Mouse (Mus musculus) stomach, embryonic 14.5 days (tissue): ENCODE measurements around the gene Ifitm6. TPM values are rescaled to one million over a fixed set of nuclear protein-coding genes. Genes with fewer than 3 reads are reported as not detected.

Source experiments
- ATAC-seq: fragments of 200-750 bp; cut with Nextera tagmentation; 2 replicates; pipeline ENCODE4 v1.8.0; 2017; ENCODE audit warnings: low read depth, moderate TSS enrichment; ENCODE audit not compliant: insufficient number of reproducible peaks, insufficient read depth, low FRiP score
- H3K27ac ChIP-seq: fragments of 300-500 bp; sonication (generic); 2 replicates; pipeline ENCODE4 v1.5.1; 2014; ENCODE audit warnings: mild to moderate bottlenecking, low read length, moderate library complexity, mixed read lengths
- H3K27me3 ChIP-seq: fragments of 300-500 bp; sonication (generic); 2 replicates; pipeline ENCODE4 v1.6.1; 2014; ENCODE audit warnings: low read length, control low read depth, mixed read lengths; ENCODE audit not compliant: control insufficient read depth, insufficient read depth
- H3K36me3 ChIP-seq: fragments of 300-500 bp; sonication (generic); 2 replicates; pipeline ENCODE4 v1.6.1; 2014; ENCODE audit warnings: mild to moderate bottlenecking, control low read depth, low read length, moderate library complexity, mixed read lengths; ENCODE audit not compliant: control insufficient read depth, insufficient read depth
- H3K4me1 ChIP-seq: fragments of 300-500 bp; sonication (generic); 2 replicates; pipeline ENCODE4 v1.6.1; 2014; ENCODE audit warnings: low read length, control low read depth, mixed read lengths; ENCODE audit not compliant: control insufficient read depth, insufficient read depth
- H3K4me2 ChIP-seq: fragments of 300-500 bp; sonication (generic); replicated peaks from 2 replicates; pipeline ENCODE4 v1.6.1; 2014; ENCODE audit warnings: low read depth, low read length, control low read depth
- H3K4me3 ChIP-seq: fragments of 300-500 bp; sonication (generic); 2 replicates; pipeline ENCODE4 v1.5.1; 2014; ENCODE audit warnings: low read depth, low read length, control low read depth
- H3K9ac ChIP-seq: fragments of 300-500 bp; sonication (generic); replicated peaks from 2 replicates; pipeline ENCODE4 v1.6.1; 2014; ENCODE audit warnings: low read depth, mild to moderate bottlenecking, control low read depth, low read length, moderate library complexity, mixed read lengths
- H3K9me3 ChIP-seq: fragments of 300-500 bp; sonication (generic); 2 replicates; pipeline ENCODE4 v1.6.1; 2016; ENCODE audit warnings: low read depth, low read length, control low read depth; ENCODE audit not compliant: control insufficient read depth
- WGBS: fragments of 180-500 bp; shearing (Covaris S2); extraction: QIAGEN DNeasy Blood & Tissue Kit; methylation state at CpG from one replicate; pipeline ENCODE4 v1.1.7; 2014; 5-methylcytosine and 5-hydroxymethylcytosine counted together
- polyA plus RNA-seq: library from polyadenylated mRNA; unstranded; fragments of >200 nt; fragmentation: Nextera tagmentation; extraction: Ambion mirVana; gene quantifications from 2 replicates; pipeline ENCODE4 v1.2.1, GENCODE M21; 2014

Ifitm6 gene
- polyA plus RNA-seq, 1 experiment from 2014 or later: not detected

GRCm38 (mm10) chr7:141048226-141049218, 30.8 kb upstream of the Ifitm6 start:
- Histone ChIP-seq H3K4me2 (peak overlapping the region; percentile 82), H3K4me1 (peaks cover 18% of the 10 kb centered on the region), H3K9ac (no peak overlapping the region; the same call in 1 of the 2 replicates), H3K27me3 (no peaks in the 10 kb centered on the region), H3K27ac (peak overlapping the region; percentile 92), H3K9me3 (no peaks in the 10 kb centered on the region), H3K36me3 (no peaks in the 10 kb centered on the region), H3K4me3 (peak overlapping the region; percentile 26)
- 8% methylated on average over 21 of the region's 21 CpGs for WGBS
- ATAC-seq: peak; percentile 83

GRCm38 (mm10) chr7:141047581-141048225, 30.0 kb upstream of the Ifitm6 start:
- Histone ChIP-seq H3K36me3 (no peaks in the 10 kb centered on the region), H3K4me1 (peaks cover 25% of the 10 kb centered on the region), H3K9ac (no peak overlapping the region; the same call in 1 of the 2 replicates), H3K27me3 (no peaks in the 10 kb centered on the region), H3K9me3 (no peaks in the 10 kb centered on the region), H3K4me3 (peak overlapping the region; percentile 26), H3K4me2 (peak overlapping the region; percentile 82), H3K27ac (peak overlapping the region; percentile 92)
- ATAC-seq: peak; percentile 88
- WGBS: 9% methylated on average over 15 of the region's 19 CpGs

GRCm38 (mm10) chr7:141046931-141047580, 29.3 kb upstream of the Ifitm6 start:
- Histone ChIP-seq H3K9ac (no peak overlapping the region), H3K27me3 (no peaks in the 10 kb centered on the region), H3K27ac (peak overlapping the region; percentile 68; the same call in 1 of the 2 replicates), H3K4me2 (no peak overlapping the region; the same call in 1 of the 2 replicates), H3K4me1 (peaks cover 29% of the 10 kb centered on the region), H3K36me3 (no peaks in the 10 kb centered on the region), H3K9me3 (no peaks in the 10 kb centered on the region), H3K4me3 (no peak overlapping the region)
- 61% methylated on average over 6 of the region's 6 CpGs for WGBS
- no peak for ATAC-seq

GRCm38 (mm10) chr7:141042539-141042938, 24.8 kb upstream of the Ifitm6 start:
- Histone ChIP-seq H3K4me2 (no peak overlapping the region), H3K27ac (peak overlapping the region; percentile 87), H3K9ac (no peak overlapping the region), H3K27me3 (no peaks in the 10 kb centered on the region), H3K36me3 (no peaks in the 10 kb centered on the region), H3K4me3 (no peak overlapping the region), H3K4me1 (peaks cover 31% of the 10 kb centered on the region), H3K9me3 (no peaks in the 10 kb centered on the region)
- 35% methylated on average over 4 of the region's 4 CpGs for WGBS
- ATAC-seq: peak; percentile 44

DNA sequence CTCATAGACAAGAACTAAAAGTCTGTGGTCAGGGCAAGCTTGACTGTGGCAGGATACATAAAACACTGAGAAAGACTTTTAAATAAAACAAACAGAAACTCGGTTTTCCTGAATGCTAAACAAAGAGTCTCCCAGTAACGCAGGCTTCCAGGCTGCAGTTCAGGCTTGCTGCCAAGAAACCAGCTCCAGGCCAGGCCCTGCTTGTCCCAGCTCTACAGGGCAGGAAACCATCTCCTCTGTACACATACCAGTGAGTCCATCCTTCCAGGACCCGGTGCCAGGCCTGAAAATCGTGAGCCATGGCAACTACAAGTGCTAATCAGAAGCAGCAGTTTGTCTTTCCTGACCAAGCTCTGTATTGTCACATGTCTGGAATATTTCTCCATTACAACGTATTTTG, 23.9 kb upstream of the Ifitm6 start:
- 5% methylated on average over 5 of the region's 5 CpGs for WGBS
- no peak overlapping the region for H3K4me2 ChIP-seq
- ATAC-seq: peak; percentile 78

GRCm38 (mm10) chr7:141040867-141041606, 23.3 kb upstream of the Ifitm6 start:
- H3K9ac ChIP-seq: no peak overlapping the region
- 0 out of 2 replicates have a peak overlapping the region, but pooled peaks have one; percentile 28 for H3K4me2 ChIP-seq
- H3K36me3 ChIP-seq: no peaks in the 10 kb centered on the region
- no peaks in the 10 kb centered on the region for H3K27me3 ChIP-seq
- no peaks in the 10 kb centered on the region for H3K9me3 ChIP-seq
- H3K27ac ChIP-seq: peak overlapping the region; percentile 90
- ATAC-seq: no peak
- WGBS: 26% methylated on average over 6 of the region's 9 CpGs
- peaks cover 22% of the 10 kb centered on the region for H3K4me1 ChIP-seq
- no peak overlapping the region for H3K4me3 ChIP-seq

More for the DNA sequence above, 23.9 kb upstream of the Ifitm6 start:
- H3K36me3 ChIP-seq: no peaks in the 10 kb centered on the region
- no peak overlapping the region for H3K4me3 ChIP-seq
- peaks cover 22% of the 10 kb centered on the region for H3K4me1 ChIP-seq
- no peaks in the 10 kb centered on the region for H3K9me3 ChIP-seq
- H3K9ac ChIP-seq: no peak overlapping the region
- H3K27me3 ChIP-seq: no peaks in the 10 kb centered on the region
- peak overlapping the region; percentile 90 for H3K27ac ChIP-seq

GRCm38 (mm10) chr7:141039386-141040107, 21.8 kb upstream of the Ifitm6 start:
- H3K36me3 ChIP-seq: no peaks in the 10 kb centered on the region
- H3K9me3 ChIP-seq: no peaks in the 10 kb centered on the region
- H3K27me3 ChIP-seq: no peaks in the 10 kb centered on the region
- WGBS: 95% methylated on average over 4 of the region's 4 CpGs
- H3K27ac ChIP-seq: no peak overlapping the region
- no peak overlapping the region for H3K9ac ChIP-seq
- no peak overlapping the region for H3K4me2 ChIP-seq
- no peak for ATAC-seq
- no peak overlapping the region for H3K4me3 ChIP-seq
- peaks cover 22% of the 10 kb centered on the region for H3K4me1 ChIP-seq
